Mouse (Mus musculus) heart, embryonic 11.5 days (tissue): ENCODE data around the gene Lyrm1. TPM values are rescaled to one million over a fixed set of nuclear protein-coding genes. Genes with fewer than 3 reads are reported as not detected.

Experiments used
- ATAC-seq: fragments of 200-750 bp; cut with Nextera tagmentation; replicated peaks from 2 replicates; pipeline ENCODE4 v1.8.0; 2017; ENCODE audit warnings: moderate library complexity; ENCODE audit not compliant: insufficient number of reproducible peaks, low FRiP score, low TSS enrichment
- H3K27ac ChIP-seq: fragments of 300-500 bp; sonication (generic); 2 replicates; pipeline ENCODE4 v1.5.1; 2014; ENCODE audit warnings: mild to moderate bottlenecking, low read depth, low read length
- H3K27me3 ChIP-seq: fragments of 300-500 bp; sonication (generic); 2 replicates; pipeline ENCODE4 v1.6.1; 2014; ENCODE audit warnings: mild to moderate bottlenecking, low read length, mixed read lengths; ENCODE audit not compliant: control insufficient read depth, insufficient read depth
- H3K36me3 ChIP-seq: fragments of 300-500 bp; sonication (generic); 2 replicates; pipeline ENCODE4 v1.6.1; 2014; ENCODE audit warnings: mild to moderate bottlenecking, low read length, moderate library complexity, mixed read lengths; ENCODE audit not compliant: control insufficient read depth, insufficient read depth
- H3K4me1 ChIP-seq: fragments of 300-500 bp; sonication (generic); 2 replicates; pipeline ENCODE4 v1.6.1; 2014; ENCODE audit warnings: low read length; ENCODE audit not compliant: control insufficient read depth, insufficient read depth
- H3K4me2 ChIP-seq: fragments of 300-500 bp; sonication (generic); 2 replicates; pipeline ENCODE4 v1.6.1; 2014; ENCODE audit warnings: mild to moderate bottlenecking, moderate library complexity
- H3K4me3 ChIP-seq: fragments of 300-500 bp; sonication (generic); 2 replicates; pipeline ENCODE4 v1.5.1; 2014; ENCODE audit warnings: low read depth, low read length
- H3K9ac ChIP-seq: fragments of 300-500 bp; sonication (generic); 2 replicates; pipeline ENCODE4 v1.6.1; 2014; ENCODE audit warnings: mild to moderate bottlenecking, low read depth, low read length, moderate library complexity
- H3K9me3 ChIP-seq: fragments of 300-500 bp; sonication (generic); replicated peaks from 2 replicates; pipeline ENCODE4 v1.6.1; 2016; ENCODE audit warnings: low read length; ENCODE audit not compliant: control insufficient read depth
- WGBS: fragments of 180-500 bp; shearing (Covaris S2); extraction: QIAGEN DNeasy Blood & Tissue Kit; methylation state at CpG from one replicate; pipeline ENCODE4 v1.1.7; 2014; ENCODE audit not compliant: insufficient replicate concordance; 5-methylcytosine and 5-hydroxymethylcytosine counted together
- polyA plus RNA-seq: library from polyadenylated mRNA; unstranded; fragments of >200 nt; fragmentation: Nextera tagmentation; extraction: Ambion mirVana; gene quantifications from 2 replicates; pipeline ENCODE4 v1.2.1, GENCODE M21; 2014

Gene Lyrm1
- polyA plus RNA-seq, 1 experiment from 2014 or later: 9.4 TPM

DNA sequence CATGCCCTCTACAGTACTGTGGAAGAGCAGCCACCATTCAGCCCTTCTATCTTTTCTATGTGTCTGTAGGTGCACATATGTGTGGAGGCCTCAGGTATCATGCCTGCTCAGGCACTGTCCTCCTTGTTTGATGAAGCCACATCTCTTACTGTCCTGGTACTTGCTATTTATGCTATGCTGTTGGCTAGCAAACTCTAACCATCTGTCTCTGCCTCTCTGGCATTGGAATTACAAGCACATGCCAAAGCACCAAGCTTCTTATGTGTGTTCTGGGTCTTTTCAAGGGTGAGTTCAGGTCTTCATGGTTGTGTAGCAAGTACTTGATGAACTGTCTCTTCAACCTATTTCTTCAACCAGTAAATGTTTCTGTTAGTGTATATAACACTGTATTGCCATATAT is 40.7 kb downstream of the Lyrm1 start:
- ATAC-seq: no peak
- Histone ChIP-seq H3K27ac (no peak overlapping the region), H3K9ac (no peak overlapping the region), H3K9me3 (no peaks in the 10 kb centered on the region), H3K4me2 (no peak overlapping the region), H3K36me3 (no peaks in the 10 kb centered on the region), H3K4me3 (no peak overlapping the region), H3K27me3 (no peaks in the 10 kb centered on the region), H3K4me1 (no peaks in the 10 kb centered on the region)

DNA sequence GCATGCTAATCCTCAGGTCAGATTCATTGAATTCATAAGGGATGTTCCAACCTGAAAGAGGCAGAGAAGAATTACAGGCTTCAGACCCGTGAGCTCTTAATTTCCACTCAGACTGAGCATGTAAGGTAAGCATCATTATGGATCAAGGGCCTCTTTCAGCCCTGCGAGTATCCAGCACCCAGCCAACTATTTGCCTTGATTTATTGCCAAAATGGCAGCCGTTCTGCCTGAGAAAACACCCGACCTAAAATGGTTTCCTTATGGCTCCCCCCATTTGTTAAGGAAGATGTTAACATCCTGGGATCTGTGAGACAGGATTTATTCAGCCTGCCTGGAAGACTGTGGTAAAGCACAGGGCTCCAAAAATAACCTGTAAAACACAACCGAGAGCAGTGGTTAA is 41.4 kb downstream of the Lyrm1 start:
- ATAC-seq: no peak
- H3K36me3 ChIP-seq: no peaks in the 10 kb centered on the region
- 68% methylated on average over 5 of the region's 5 CpGs for WGBS

DNA sequence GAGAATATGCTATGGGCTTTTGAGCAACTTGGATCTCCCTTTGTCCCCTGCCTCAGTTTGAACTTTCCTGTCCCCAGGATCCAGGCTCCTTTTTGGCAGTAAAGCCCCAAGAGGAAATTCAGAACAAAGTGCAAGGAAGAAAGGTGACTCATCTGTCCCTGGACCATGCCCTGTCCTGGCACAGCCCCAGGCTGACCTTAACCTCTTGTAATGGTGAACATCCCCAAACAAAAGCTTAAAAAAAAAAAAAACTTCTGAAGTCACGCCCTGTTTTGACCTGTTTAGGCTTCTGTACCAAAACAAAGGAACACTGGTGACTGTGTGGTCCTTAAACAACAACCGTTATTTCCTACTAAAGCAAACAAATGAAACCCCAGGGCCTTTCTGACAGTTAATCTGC is 45.9 kb downstream of the Lyrm1 start:
- no peak overlapping the region for H3K27ac ChIP-seq
- no peak for ATAC-seq
- H3K4me1 ChIP-seq: no peaks in the 10 kb centered on the region
- no peaks in the 10 kb centered on the region for H3K9me3 ChIP-seq
- no peak overlapping the region for H3K4me2 ChIP-seq
- no peak overlapping the region for H3K4me3 ChIP-seq
- H3K9ac ChIP-seq: no peak overlapping the region
- H3K27me3 ChIP-seq: no peaks in the 10 kb centered on the region
- H3K36me3 ChIP-seq: no peaks in the 10 kb centered on the region
- WGBS: 61% methylated on average over 2 of the region's 2 CpGs

More for the DNA sequence above, 41.4 kb downstream of the Lyrm1 start:
- Histone ChIP-seq H3K4me3 (no peak overlapping the region), H3K27ac (no peak overlapping the region), H3K4me1 (no peaks in the 10 kb centered on the region), H3K9me3 (no peaks in the 10 kb centered on the region), H3K27me3 (no peaks in the 10 kb centered on the region), H3K9ac (no peak overlapping the region), H3K4me2 (no peak overlapping the region)

DNA sequence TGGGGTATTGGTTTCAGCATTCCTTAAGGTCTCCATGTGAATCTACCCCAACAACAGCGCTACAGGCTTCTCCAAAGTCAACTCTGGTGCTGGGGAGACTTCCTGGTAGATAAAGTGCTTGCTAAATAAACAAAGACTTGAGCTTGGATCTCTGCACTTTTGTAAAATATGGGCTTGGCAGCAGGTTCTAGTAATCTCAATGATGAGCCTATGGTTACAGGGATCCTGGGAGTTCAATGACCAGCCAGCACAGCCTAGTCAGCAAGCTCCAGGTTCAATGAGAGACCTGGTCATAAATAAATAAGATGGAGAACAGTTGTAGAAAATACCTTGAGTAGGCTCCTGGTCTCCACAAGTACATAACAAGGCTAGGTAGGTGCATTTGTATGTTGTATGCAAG is 58.4 kb downstream of the Lyrm1 start:
- Histone ChIP-seq H3K36me3 (no peaks in the 10 kb centered on the region), H3K4me1 (peaks cover 4% of the 10 kb centered on the region), H3K27ac (no peak overlapping the region), H3K9me3 (no peaks in the 10 kb centered on the region), H3K4me3 (no peak overlapping the region), H3K27me3 (no peaks in the 10 kb centered on the region), H3K9ac (no peak overlapping the region), H3K4me2 (no peak overlapping the region)
- WGBS: 43% methylated on average over 1 of the region's 1 CpGs
- ATAC-seq: no peak

GRCm38 (mm10) chr7:119957421-119957820 is 61.8 kb downstream of the Lyrm1 start:
- H3K27ac ChIP-seq: no peak overlapping the region
- no peaks in the 10 kb centered on the region for H3K9me3 ChIP-seq
- no peaks in the 10 kb centered on the region for H3K27me3 ChIP-seq
- no peak for ATAC-seq
- peaks cover 4% of the 10 kb centered on the region for H3K4me1 ChIP-seq
- no peak overlapping the region for H3K9ac ChIP-seq
- H3K4me2 ChIP-seq: no peak overlapping the region
- no peaks in the 10 kb centered on the region for H3K36me3 ChIP-seq
- H3K4me3 ChIP-seq: no peak overlapping the region

DNA sequence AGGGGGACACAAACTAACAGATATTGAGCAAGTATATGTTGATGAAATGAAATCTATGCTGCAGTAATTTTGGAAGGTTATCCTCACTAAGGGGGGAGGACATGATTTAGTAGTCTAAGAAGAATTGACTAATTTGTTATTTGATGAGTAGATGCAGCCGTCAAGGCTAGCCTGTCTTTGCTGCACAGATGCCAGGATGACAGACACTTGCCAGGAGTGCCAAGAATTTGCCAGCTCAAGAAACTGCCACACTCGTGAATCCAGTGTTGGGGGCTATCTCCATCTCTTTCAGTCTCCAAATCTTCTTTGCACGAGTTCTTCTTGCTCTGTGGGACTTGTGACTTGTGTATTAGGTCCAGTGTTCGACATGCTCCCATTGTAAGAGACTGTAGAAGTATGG is 63.4 kb downstream of the Lyrm1 start:
- no peak for ATAC-seq
- Histone ChIP-seq H3K36me3 (no peaks in the 10 kb centered on the region), H3K4me1 (peaks cover 4% of the 10 kb centered on the region), H3K27ac (no peak overlapping the region), H3K27me3 (no peaks in the 10 kb centered on the region), H3K9ac (no peak overlapping the region), H3K4me2 (no peak overlapping the region), H3K4me3 (no peak overlapping the region), H3K9me3 (no peaks in the 10 kb centered on the region)
- 62% methylated on average over 4 of the region's 4 CpGs for WGBS

GRCm38 (mm10) chr7:119959491-119959890 is 63.8 kb downstream of the Lyrm1 start:
- Histone ChIP-seq H3K27me3 (no peaks in the 10 kb centered on the region), H3K36me3 (no peaks in the 10 kb centered on the region), H3K9ac (no peak overlapping the region), H3K4me2 (no peak overlapping the region), H3K4me3 (no peak overlapping the region), H3K9me3 (no peaks in the 10 kb centered on the region), H3K27ac (no peak overlapping the region), H3K4me1 (peaks cover 1% of the 10 kb centered on the region)
- ATAC-seq: no peak
- WGBS: 86% methylated on average over 4 of the region's 4 CpGs

DNA sequence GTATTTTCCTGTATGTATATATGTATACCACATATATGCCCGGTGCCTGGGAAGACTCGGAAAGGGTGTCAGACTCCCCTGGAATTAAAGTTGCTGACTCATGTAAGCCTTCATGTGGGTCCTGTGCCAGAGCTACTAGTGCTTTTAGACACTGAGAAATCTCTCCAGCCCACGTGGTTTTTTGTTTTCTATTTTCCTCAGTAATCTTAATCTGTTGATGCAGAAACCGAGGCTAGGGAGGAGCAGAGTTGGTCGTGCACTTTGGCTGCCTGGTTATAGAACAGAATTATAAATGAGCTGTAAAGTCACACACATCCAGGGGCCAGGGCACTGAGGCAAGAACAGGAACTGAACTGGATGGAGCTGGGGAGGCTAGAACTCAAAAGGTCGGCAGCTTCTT is 64.3 kb downstream of the Lyrm1 start:
- no peaks in the 10 kb centered on the region for H3K9me3 ChIP-seq
- H3K4me1 ChIP-seq: no peaks in the 10 kb centered on the region
- no peaks in the 10 kb centered on the region for H3K27me3 ChIP-seq
- H3K27ac ChIP-seq: no peak overlapping the region
- ATAC-seq: no peak
- no peak overlapping the region for H3K4me2 ChIP-seq
- no peaks in the 10 kb centered on the region for H3K36me3 ChIP-seq
- H3K4me3 ChIP-seq: no peak overlapping the region
- 79% methylated on average over 6 of the region's 6 CpGs for WGBS
- H3K9ac ChIP-seq: no peak overlapping the region

GRCm38 (mm10) chr7:119960546-119960945 is 64.9 kb downstream of the Lyrm1 start:
- Histone ChIP-seq H3K27me3 (no peaks in the 10 kb centered on the region), H3K27ac (no peak overlapping the region), H3K9me3 (no peaks in the 10 kb centered on the region), H3K4me3 (no peak overlapping the region), H3K36me3 (no peaks in the 10 kb centered on the region), H3K4me1 (no peaks in the 10 kb centered on the region), H3K9ac (no peak overlapping the region), H3K4me2 (no peak overlapping the region)
- no peak for ATAC-seq
- WGBS: 80% methylated on average over 6 of the region's 6 CpGs
